Mouse (Mus musculus) hindbrain, postnatal 0 days (tissue): ENCODE measurements around the gene Pam. TPM values are rescaled to one million over a fixed set of nuclear protein-coding genes. Genes with fewer than 3 reads are reported as not detected.
A peak's percentile ranks its signal among the peaks of the same experiment; 100 is the strongest.

Source experiments
- ATAC-seq: fragments of 200-750 bp; cut with Nextera tagmentation; 2 replicates; pipeline ENCODE4 v1.8.0; 2017; ENCODE audit warnings: mild to moderate bottlenecking, moderate TSS enrichment, moderate library complexity
- DNase-seq: peaks from one replicate; pipeline ENCODE4 v3.0.0-alpha.2; 2015; ENCODE audit warnings: low spot score
- H3K27ac ChIP-seq: fragments of 300-500 bp; sonication (generic); 2 replicates; pipeline ENCODE4 v1.5.1; 2014; ENCODE audit warnings: mild to moderate bottlenecking
- H3K27me3 ChIP-seq: fragments of 300-500 bp; sonication (generic); 2 replicates; pipeline ENCODE4 v1.6.1; 2014; ENCODE audit warnings: low read length, mixed read lengths; ENCODE audit not compliant: insufficient read depth
- H3K36me3 ChIP-seq: fragments of 300-500 bp; sonication (generic); 2 replicates; pipeline ENCODE4 v1.6.1; 2014; ENCODE audit warnings: low read length, mixed read lengths; ENCODE audit not compliant: insufficient read depth
- H3K4me1 ChIP-seq: fragments of 300-500 bp; sonication (generic); 2 replicates; pipeline ENCODE4 v1.6.1; 2014; ENCODE audit warnings: antibody characterized with exemption, low read length, mixed read lengths; ENCODE audit not compliant: insufficient read depth
- H3K4me2 ChIP-seq: fragments of 300-500 bp; sonication (generic); 2 replicates; pipeline ENCODE4 v1.6.1; 2014; ENCODE audit warnings: low read depth, mild to moderate bottlenecking, low read length, moderate library complexity, mixed read lengths
- H3K4me3 ChIP-seq: fragments of 300-500 bp; sonication (generic); 2 replicates; pipeline ENCODE4 v1.5.1; 2014; ENCODE audit warnings: low read length
- H3K9ac ChIP-seq: fragments of 300-500 bp; sonication (generic); replicated peaks from 2 replicates; pipeline ENCODE4 v1.6.1; 2014; ENCODE audit warnings: mild to moderate bottlenecking, low read length, moderate library complexity, mixed read lengths
- H3K9me3 ChIP-seq: fragments of 300-500 bp; sonication (generic); 2 replicates; pipeline ENCODE4 v1.6.1; 2016; ENCODE audit warnings: low read length, mixed read lengths
- CTCF ChIP-seq: IDR thresholded peaks from 2 replicates; pipeline ENCODE4 v1.5.1; 2016; ENCODE audit warnings: antibody characterized with exemption, control low read depth, low read depth
- WGBS: fragments of 180-500 bp; shearing (Covaris S2); extraction: QIAGEN DNeasy Blood & Tissue Kit; methylation state at CpG from one replicate; pipeline ENCODE4 v1.1.7; 2014; 5-methylcytosine and 5-hydroxymethylcytosine counted together
- polyA plus RNA-seq: library from polyadenylated mRNA; unstranded; fragments of >200 nt; fragmentation: Nextera tagmentation; extraction: Ambion mirVana; gene quantifications from 2 replicates; pipeline ENCODE4 v1.2.1, GENCODE M21; 2015
- total RNA-seq: library from RNA; depleted of rRNA; stranded (reverse); fragments of >200 nt; gene quantifications from 2 replicates; pipeline ENCODE4 v1.2.3, GENCODE M21; 2014

Gene Pam
- total and polyA plus RNA-seq, 2 experiments from 2014 or later = 40.8 to 76.8 TPM

DNA sequence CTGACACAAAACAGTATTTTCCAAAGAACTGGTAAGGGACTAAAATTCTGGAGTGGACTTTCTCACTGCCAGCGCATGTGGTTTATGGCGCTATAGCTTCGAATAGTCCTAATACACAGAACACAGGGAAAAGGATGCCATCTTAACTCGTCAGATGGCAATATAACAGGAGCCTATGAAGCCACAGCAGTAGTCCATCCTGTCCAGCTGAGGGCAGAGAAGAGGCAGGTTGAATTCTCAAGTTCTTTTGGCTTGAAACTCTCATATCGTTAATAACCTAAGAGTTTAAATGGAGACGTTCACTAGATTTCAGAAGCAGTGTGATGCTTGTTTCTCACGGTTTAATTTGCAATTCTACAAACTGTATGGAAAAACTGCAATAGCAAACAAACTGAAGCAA lies 211.9 kb downstream of the Pam start:
- no peaks in the 10 kb centered on the region for H3K4me1 ChIP-seq
- H3K36me3 ChIP-seq = no peaks in the 10 kb centered on the region
- H3K4me2 ChIP-seq = no peak overlapping the region
- peak; percentile 22 for DNase-seq
- no peaks in the 10 kb centered on the region for H3K27me3 ChIP-seq
- H3K27ac ChIP-seq = no peak overlapping the region
- H3K9ac ChIP-seq = no peak overlapping the region
- peak; percentile 32 for TF ChIP-seq CTCF
- no peak overlapping the region for H3K4me3 ChIP-seq
- H3K9me3 ChIP-seq = no peaks in the 10 kb centered on the region
- ATAC-seq = no peak
- WGBS = 82% methylated on average over 7 of the region's 7 CpGs

- no peaks in the 10 kb centered on the region for H3K4me1 ChIP-seq
- no peak overlapping the region for H3K27ac ChIP-seq
- no peak overlapping the region for H3K4me2 ChIP-seq
- ATAC-seq = no peak
- no peak for TF ChIP-seq CTCF
- no peak overlapping the region for H3K4me3 ChIP-seq
- DNase-seq = no peak
- no peaks in the 10 kb centered on the region for H3K36me3 ChIP-seq
- H3K9ac ChIP-seq = no peak overlapping the region
- H3K27me3 ChIP-seq = no peaks in the 10 kb centered on the region
- no peaks in the 10 kb centered on the region for H3K9me3 ChIP-seq
Observed at GRCm38 (mm10) chr1:97877037-97877436, 218.4 kb downstream of the Pam start.

GRCm38 (mm10) chr1:97873490-97874054 lies 221.9 kb downstream of the Pam start:
- no peak overlapping the region for H3K27ac ChIP-seq
- no peak for ATAC-seq
- H3K9me3 ChIP-seq = no peaks in the 10 kb centered on the region
- DNase-seq = no peak
- no peak overlapping the region for H3K4me3 ChIP-seq
- no peak overlapping the region for H3K9ac ChIP-seq
- H3K27me3 ChIP-seq = no peaks in the 10 kb centered on the region
- H3K4me1 ChIP-seq = no peaks in the 10 kb centered on the region
- WGBS = 91% methylated on average over 2 of the region's 2 CpGs
- H3K36me3 ChIP-seq = no peaks in the 10 kb centered on the region
- no peak for TF ChIP-seq CTCF
- no peak overlapping the region for H3K4me2 ChIP-seq

- 53% methylated on average over 5 of the region's 5 CpGs for WGBS
- H3K9ac ChIP-seq = no peak overlapping the region
- no peak for ATAC-seq
- H3K27me3 ChIP-seq = no peaks in the 10 kb centered on the region
- TF ChIP-seq CTCF = peak; percentile 53
- no peak overlapping the region for H3K27ac ChIP-seq
- no peaks in the 10 kb centered on the region for H3K9me3 ChIP-seq
- H3K4me3 ChIP-seq = no peak overlapping the region
- peak; percentile 40 for DNase-seq
- no peak overlapping the region for H3K4me2 ChIP-seq
- H3K36me3 ChIP-seq = no peaks in the 10 kb centered on the region
- H3K4me1 ChIP-seq = no peaks in the 10 kb centered on the region
Observed at GRCm38 (mm10) chr1:97872493-97872892, 223.0 kb downstream of the Pam start.

DNA sequence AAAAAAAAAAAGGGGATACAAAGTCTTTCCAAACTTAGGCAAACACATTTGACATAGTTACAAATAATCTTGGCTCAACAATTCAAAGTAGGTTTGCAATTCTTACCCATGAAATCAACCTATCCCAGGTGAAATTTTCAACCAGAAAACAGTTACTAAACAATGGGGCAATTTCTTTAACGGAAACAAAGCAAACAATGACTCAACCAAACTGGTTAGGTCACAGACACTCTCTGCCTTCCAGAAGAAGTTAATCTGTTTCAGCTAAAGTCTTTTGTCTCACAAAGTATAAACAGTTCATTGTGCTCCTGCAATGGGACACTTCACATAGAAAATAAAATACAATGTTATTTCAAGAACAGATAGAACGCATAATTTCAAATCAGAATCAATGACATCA lies 223.4 kb downstream of the Pam start:
- Histone ChIP-seq H3K27me3 (no peaks in the 10 kb centered on the region), H3K9ac (no peak overlapping the region), H3K9me3 (no peaks in the 10 kb centered on the region), H3K4me2 (no peak overlapping the region), H3K27ac (no peak overlapping the region), H3K4me3 (no peak overlapping the region), H3K4me1 (no peaks in the 10 kb centered on the region), H3K36me3 (no peaks in the 10 kb centered on the region)
- DNase-seq = no peak
- no peak for ATAC-seq
- WGBS = 85% methylated on average over 2 of the region's 2 CpGs
- no peak for TF ChIP-seq CTCF

DNA sequence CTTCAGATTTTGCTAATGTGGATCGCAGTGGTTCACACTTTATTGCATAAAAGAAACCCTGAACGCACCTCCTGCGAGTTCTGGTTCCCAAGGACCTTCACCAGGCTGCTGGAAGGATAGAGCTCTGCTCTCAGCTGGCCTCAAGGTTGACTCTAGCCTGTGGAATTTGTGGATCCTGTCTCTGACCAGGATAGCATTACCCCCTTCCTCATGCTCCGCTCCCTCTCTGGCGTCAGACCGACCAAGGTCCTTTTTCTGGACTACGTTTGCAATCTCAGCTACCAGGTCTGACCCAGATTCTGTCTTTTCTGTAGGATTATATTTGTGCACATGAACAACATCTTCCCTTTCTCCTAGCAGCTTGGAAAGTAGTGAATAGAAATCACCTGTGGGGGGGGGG lies 231.3 kb downstream of the Pam start:
- Histone ChIP-seq H3K9me3 (no peaks in the 10 kb centered on the region), H3K27ac (no peak overlapping the region), H3K4me1 (0 out of 2 replicates have a peak, but pooled peaks cover 4% of the 10 kb centered on the region), H3K4me2 (no peak overlapping the region), H3K36me3 (no peaks in the 10 kb centered on the region), H3K27me3 (no peaks in the 10 kb centered on the region), H3K9ac (no peak overlapping the region), H3K4me3 (no peak overlapping the region)
- WGBS = 97% methylated on average over 7 of the region's 7 CpGs
- ATAC-seq = no peak
- TF ChIP-seq CTCF = no peak
- no peak for DNase-seq

GRCm38 (mm10) chr1:97863140-97863539 lies 232.3 kb downstream of the Pam start:
- peak; percentile 81 for ATAC-seq
- Histone ChIP-seq H3K9ac (no peak overlapping the region), H3K27ac (peak overlapping the region; percentile 12; the same call in 1 of the 2 replicates), H3K9me3 (no peaks in the 10 kb centered on the region), H3K27me3 (no peaks in the 10 kb centered on the region), H3K4me2 (0 out of 2 replicates have a peak overlapping the region, but pooled peaks have one; percentile 10), H3K4me1 (0 out of 2 replicates have a peak, but pooled peaks cover 4% of the 10 kb centered on the region), H3K36me3 (no peaks in the 10 kb centered on the region), H3K4me3 (no peak overlapping the region)
- DNase-seq = peak; percentile 65
- WGBS = 15% methylated on average over 9 of the region's 9 CpGs
- no peak for TF ChIP-seq CTCF
